Mouse (Mus musculus): ENCODE measurements around the gene Ndufa8. TPM values are rescaled to one million over a fixed set of nuclear protein-coding genes. Genes with fewer than 3 reads are reported as not detected.

The Ndufa8 gene
- total and polyA plus RNA-seq, 3 experiments: 186 to 357 TPM; not detected in 1

DNA sequence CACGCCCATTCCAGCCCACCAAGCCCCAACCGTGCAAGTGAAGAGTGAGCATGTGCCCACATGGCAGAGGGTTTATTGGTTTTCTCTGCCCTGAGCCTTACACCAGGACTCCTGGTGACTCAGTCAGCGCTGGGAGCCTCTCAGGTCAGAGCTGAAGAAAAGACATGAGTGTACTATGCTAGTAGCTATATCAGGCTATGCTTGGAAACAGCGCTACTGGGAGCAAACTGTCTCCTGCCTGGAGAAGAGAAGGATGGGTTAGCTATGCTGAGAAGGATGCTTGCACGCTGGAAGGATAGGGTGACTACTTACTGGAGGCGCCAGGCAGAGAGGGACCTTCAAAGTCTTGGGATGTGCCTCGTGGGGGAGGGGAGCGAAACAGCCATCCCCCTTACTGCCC lies 38.6 kb downstream of the Ndufa8 start:
- no peaks in the 10 kb centered on the region for H3K4me1 ChIP-seq (ENCODE audit: control insufficient read depth in 1 of 2, insufficient read depth in 2 of 2, low read length in 2 of 2)
- H3K27ac ChIP-seq (ENCODE audit: control insufficient read depth, low read depth, low read length): no peak overlapping the region
- no peaks in the 10 kb centered on the region for H3K79me2 ChIP-seq (ENCODE audit: control insufficient read depth, insufficient read depth, low read length, poor library complexity)
- 0 out of 4 replicates have a peak, but pooled peaks cover 0 to 1% of the 10 kb centered on the region in 2 experiments for H3K27me3 ChIP-seq (ENCODE audit: control insufficient read depth in 1 of 2, insufficient read depth in 2 of 2, low read length in 2 of 2)
- no peak for DNase-seq (ENCODE audit: low read depth, low spot score)
- H3K36me3 ChIP-seq (ENCODE audit: control insufficient read depth in 1 of 2, insufficient read depth in 2 of 2, low read length in 2 of 2): no peaks in the 10 kb centered on the region
- no peak overlapping the region for H3K9ac ChIP-seq (ENCODE audit: control insufficient read depth, low read depth, low read length, poor library complexity, severe bottlenecking)
- TF ChIP-seq MYB (IDR thresholded peaks at IDR 0.05; ENCODE audit: low read depth, low read length) (no peak), MEF2A (IDR thresholded peaks at IDR 0.05; ENCODE audit: extremely low read depth, insufficient replicate concordance, low read depth, low read length, poor library complexity, severe bottlenecking) (no peak), MXI1 (IDR thresholded peaks at IDR 0.05; ENCODE audit: low read depth, low read length) (no peak), RAD21 (IDR thresholded peaks at IDR 0.05; ENCODE audit: low read depth, low read length) (no peak), MAX (IDR thresholded peaks at IDR 0.05; ENCODE audit: low read length) (no peak), TAL1 (IDR thresholded peaks at IDR 0.05; ENCODE audit: low read length) (no peak)
- H3K9me3 ChIP-seq (replicated peaks; ENCODE audit: insufficient read depth, low read length): no peaks in the 10 kb centered on the region
- no peak overlapping the region for H3K4me3 ChIP-seq (ENCODE audit: control insufficient read depth in 1 of 2, insufficient read depth in 1 of 2, low read depth in 2 of 2, low read length in 2 of 2)

DNA sequence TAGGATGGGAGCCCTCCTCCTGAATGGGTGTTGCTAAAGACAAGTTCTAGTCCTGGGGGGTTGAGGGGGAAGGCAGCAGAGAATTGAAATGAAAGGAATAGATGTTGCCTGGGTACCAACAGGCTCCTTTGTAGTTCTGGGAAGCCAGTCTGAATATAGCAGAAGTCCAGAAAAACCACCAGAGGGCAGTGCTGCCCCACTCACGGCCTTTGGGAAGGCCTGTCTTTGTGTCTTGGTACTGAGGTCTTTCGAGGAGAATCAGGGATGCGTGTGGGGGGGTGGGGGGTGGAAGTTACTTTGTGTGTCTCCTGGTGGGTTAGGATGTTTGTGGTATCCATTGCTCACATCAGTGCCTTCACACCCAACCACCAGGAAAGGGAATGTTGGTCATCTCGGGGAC lies 39.8 kb downstream of the Ndufa8 start:
- no peaks in the 10 kb centered on the region for H3K4me1 ChIP-seq (ENCODE audit: control insufficient read depth in 1 of 2, insufficient read depth in 2 of 2, low read length in 2 of 2)
- no peaks in the 10 kb centered on the region for H3K9me3 ChIP-seq (replicated peaks; ENCODE audit: insufficient read depth, low read length)
- H3K27ac ChIP-seq (ENCODE audit: control insufficient read depth, low read depth, low read length): no peak overlapping the region
- no peak overlapping the region for H3K9ac ChIP-seq (ENCODE audit: control insufficient read depth, low read depth, low read length, poor library complexity, severe bottlenecking)
- no peak overlapping the region for H3K4me3 ChIP-seq (ENCODE audit: control insufficient read depth in 1 of 2, insufficient read depth in 1 of 2, low read depth in 2 of 2, low read length in 2 of 2)
- DNase-seq (ENCODE audit: low read depth, low spot score): peak; percentile 80
- H3K79me2 ChIP-seq (ENCODE audit: control insufficient read depth, insufficient read depth, low read length, poor library complexity): no peaks in the 10 kb centered on the region
- 0 out of 4 replicates have a peak, but pooled peaks cover 0 to 1% of the 10 kb centered on the region in 2 experiments for H3K27me3 ChIP-seq (ENCODE audit: control insufficient read depth in 1 of 2, insufficient read depth in 2 of 2, low read length in 2 of 2)
- H3K36me3 ChIP-seq (ENCODE audit: control insufficient read depth in 1 of 2, insufficient read depth in 2 of 2, low read length in 2 of 2): no peaks in the 10 kb centered on the region
- TF ChIP-seq EP300 (IDR thresholded peaks at IDR 0.05; ENCODE audit: low read depth in 1 of 2, low read length in 2 of 2) (no peak), MYB (IDR thresholded peaks at IDR 0.05; ENCODE audit: low read depth, low read length) (no peak), MAFK (IDR thresholded peaks at IDR 0.05; ENCODE audit: borderline replicate concordance, low read depth, low read length) (no peak), USF2 (IDR thresholded peaks at IDR 0.05; ENCODE audit: borderline replicate concordance in 1 of 2, insufficient read depth in 1 of 2, low read depth in 1 of 2, low read length in 2 of 2) (no peak), MAZ (IDR thresholded peaks at IDR 0.05; ENCODE audit: low read depth, low read length) (no peak), RCOR1 (IDR thresholded peaks at IDR 0.05; ENCODE audit: low read depth, low read length) (no peak), BHLHE40 (IDR thresholded peaks at IDR 0.05; ENCODE audit: borderline replicate concordance, low read depth, low read length) (0 out of 2 replicates have a peak, but pooled peaks have one; percentile 31), TAL1 (IDR thresholded peaks at IDR 0.05; ENCODE audit: low read length) (no peak), UBTF (IDR thresholded peaks at IDR 0.05; ENCODE audit: borderline replicate concordance, insufficient read depth, low read depth, low read length) (no peak), ETS1 (IDR thresholded peaks at IDR 0.05; ENCODE audit: low read depth, low read length) (no peak), POLR2AphosphoS5 (IDR thresholded peaks at IDR 0.05; ENCODE audit: borderline replicate concordance, low read depth, low read length) (no peak), MYC (IDR thresholded peaks at IDR 0.05; ENCODE audit: low read depth, low read length) (no peak), CTCF (IDR thresholded peaks at IDR 0.05 in 2 of 3, conservative IDR thresholded peaks at IDR 0.05 in 1 of 3; ENCODE audit: control insufficient read depth in 1 of 3, insufficient read depth in 1 of 3, low read depth in 2 of 3, low read length in 3 of 3, poor library complexity in 1 of 3, severe bottlenecking in 1 of 3) (peak; percentile 64 to 95 (median 89)), MAX (IDR thresholded peaks at IDR 0.05; ENCODE audit: low read length) (no peak), SMC3 (IDR thresholded peaks at IDR 0.05; ENCODE audit: low read depth, low read length) (peak; percentile 97), CHD2 (IDR thresholded peaks at IDR 0.05; ENCODE audit: low read length) (no peak), GABPA (IDR thresholded peaks at IDR 0.05; ENCODE audit: low read depth, low read length) (no peak), ZKSCAN1 (IDR thresholded peaks at IDR 0.05; ENCODE audit: low read depth, low read length) (no peak), TCF12 (IDR thresholded peaks at IDR 0.05; ENCODE audit: low read depth, low read length) (no peak), MXI1 (IDR thresholded peaks at IDR 0.05; ENCODE audit: low read depth, low read length) (no peak), HCFC1 (IDR thresholded peaks at IDR 0.05; ENCODE audit: low read depth, low read length) (no peak), NELFE (IDR thresholded peaks at IDR 0.05; ENCODE audit: low read depth, low read length) (no peak), NRF1 (IDR thresholded peaks at IDR 0.05; ENCODE audit: insufficient read depth, low read depth, low read length, poor library complexity, severe bottlenecking) (no peak), KAT2A (conservative IDR thresholded peaks at IDR 0.05; ENCODE audit: low read depth, low read length) (no peak), GATA1 (IDR thresholded peaks at IDR 0.05; ENCODE audit: low read depth, low read length) (no peak), CHD1 (IDR thresholded peaks at IDR 0.05; ENCODE audit: low read depth, low read length) (no peak), POLR2AphosphoS2 (IDR thresholded peaks at IDR 0.05; ENCODE audit: low read length) (no peak), TBP (IDR thresholded peaks at IDR 0.05; ENCODE audit: low read depth, low read length) (no peak), ZNF384 (IDR thresholded peaks at IDR 0.05; ENCODE audit: low read depth, low read length) (no peak), POLR2A (IDR thresholded peaks at IDR 0.05; ENCODE audit: control insufficient read depth in 1 of 2, insufficient read depth in 1 of 2, low read depth in 1 of 2, low read length in 2 of 2, poor library complexity in 1 of 2) (no peak)
